Mouse (Mus musculus): ENCODE results near the gene Mnat1. TPM values are rescaled to one million over a fixed set of nuclear protein-coding genes. Genes with fewer than 3 reads are reported as not detected.

Mnat1 gene
- polyA plus RNA-seq, 1 experiment from 2014 or later, result 35.6 TPM

GRCm38 (mm10) chr12:73241960-73242359 is 118.4 kb downstream of the Mnat1 start:
- no peaks in the 10 kb centered on the region for H3K27me3 ChIP-seq
- H3K4me2 ChIP-seq (replicated peaks), result no peak overlapping the region
- ATAC-seq (ENCODE audit: insufficient number of reproducible peaks, low FRiP score, low TSS enrichment, low read depth), result peak; percentile 79
- H3K4me3 ChIP-seq (replicated peaks), result no peak overlapping the region
- H3K9ac ChIP-seq, result no peak overlapping the region
- H3K4me1 ChIP-seq, result peaks cover 9% of the 10 kb centered on the region; the same call in 1 of the 2 replicates
- WGBS, result 65% methylated on average over 10 of the region's 10 CpGs
- no peaks in the 10 kb centered on the region for H3K9me3 ChIP-seq (replicated peaks)
- H3K36me3 ChIP-seq, result no peaks in the 10 kb centered on the region
- no peak overlapping the region for H3K27ac ChIP-seq (replicated peaks)

- ATAC-seq (ENCODE audit: insufficient number of reproducible peaks, low FRiP score, low TSS enrichment, low read depth), result no peak
- Histone ChIP-seq H3K4me1 (peaks cover 9% of the 10 kb centered on the region; the same call in 1 of the 2 replicates), H3K9me3 (replicated peaks) (no peaks in the 10 kb centered on the region), H3K27me3 (no peaks in the 10 kb centered on the region), H3K27ac (replicated peaks) (peak overlapping the region; percentile 48; the same call in 1 of the 2 replicates), H3K9ac (no peak overlapping the region), H3K36me3 (no peaks in the 10 kb centered on the region), H3K4me2 (replicated peaks) (no peak overlapping the region), H3K4me3 (replicated peaks) (no peak overlapping the region)
- 50% methylated on average over 5 of the region's 5 CpGs for WGBS
These were observed 122.2 kb downstream of the Mnat1 start for GRCm38 (mm10) chr12:73245687-73246086.

- H3K4me3 ChIP-seq (replicated peaks), result no peak overlapping the region
- no peak for ATAC-seq (ENCODE audit: insufficient number of reproducible peaks, low FRiP score, low TSS enrichment, low read depth)
- H3K9me3 ChIP-seq (replicated peaks), result no peaks in the 10 kb centered on the region
- no peaks in the 10 kb centered on the region for H3K27me3 ChIP-seq
- H3K4me2 ChIP-seq (replicated peaks), result no peak overlapping the region
- no peak overlapping the region for H3K9ac ChIP-seq
- WGBS, result 29% methylated on average over 2 of the region's 2 CpGs
- H3K36me3 ChIP-seq, result no peaks in the 10 kb centered on the region
- H3K4me1 ChIP-seq, result no peaks in the 10 kb centered on the region
- peak overlapping the region; percentile 31; the same call in 1 of the 2 replicates for H3K27ac ChIP-seq (replicated peaks)
These were observed 131.5 kb downstream of the Mnat1 start for GRCm38 (mm10) chr12:73255006-73255405.

- ATAC-seq (ENCODE audit: insufficient number of reproducible peaks, low FRiP score, low TSS enrichment, low read depth), result no peak
- Histone ChIP-seq H3K4me3 (replicated peaks) (no peak overlapping the region), H3K4me2 (replicated peaks) (no peak overlapping the region), H3K9ac (no peak overlapping the region), H3K27ac (replicated peaks) (peak overlapping the region; percentile 48; the same call in 1 of the 2 replicates), H3K27me3 (no peaks in the 10 kb centered on the region), H3K9me3 (replicated peaks) (no peaks in the 10 kb centered on the region), H3K4me1 (no peaks in the 10 kb centered on the region), H3K36me3 (no peaks in the 10 kb centered on the region)
- 66% methylated on average over 6 of the region's 6 CpGs for WGBS
These were observed 135.8 kb downstream of the Mnat1 start for GRCm38 (mm10) chr12:73259269-73259668.

GRCm38 (mm10) chr12:73260339-73260738 is 136.8 kb downstream of the Mnat1 start:
- no peaks in the 10 kb centered on the region for H3K9me3 ChIP-seq (replicated peaks)
- H3K27me3 ChIP-seq, result no peaks in the 10 kb centered on the region
- H3K27ac ChIP-seq (replicated peaks), result no peak overlapping the region
- H3K4me3 ChIP-seq (replicated peaks), result no peak overlapping the region
- no peaks in the 10 kb centered on the region for H3K36me3 ChIP-seq
- no peak overlapping the region for H3K4me2 ChIP-seq (replicated peaks)
- H3K9ac ChIP-seq, result no peak overlapping the region
- WGBS, result 94% methylated on average over 1 of the region's 1 CpGs
- no peaks in the 10 kb centered on the region for H3K4me1 ChIP-seq
- ATAC-seq (ENCODE audit: insufficient number of reproducible peaks, low FRiP score, low TSS enrichment, low read depth), result no peak

- Histone ChIP-seq H3K9ac (no peak overlapping the region), H3K27ac (replicated peaks) (no peak overlapping the region), H3K4me3 (replicated peaks) (no peak overlapping the region), H3K4me1 (no peaks in the 10 kb centered on the region), H3K9me3 (replicated peaks) (no peaks in the 10 kb centered on the region), H3K36me3 (no peaks in the 10 kb centered on the region), H3K27me3 (no peaks in the 10 kb centered on the region), H3K4me2 (replicated peaks) (no peak overlapping the region)
- 59% methylated on average over 3 of the region's 3 CpGs for WGBS
- no peak for ATAC-seq (ENCODE audit: insufficient number of reproducible peaks, low FRiP score, low TSS enrichment, low read depth)
These were observed 142.0 kb downstream of the Mnat1 start for GRCm38 (mm10) chr12:73265381-73265978.

- H3K4me1 ChIP-seq, result no peaks in the 10 kb centered on the region
- H3K4me2 ChIP-seq (replicated peaks), result no peak overlapping the region
- no peak for ATAC-seq (ENCODE audit: insufficient number of reproducible peaks, low FRiP score, low TSS enrichment, low read depth)
- WGBS, result 79% methylated on average over 1 of the region's 1 CpGs
- H3K27me3 ChIP-seq, result no peaks in the 10 kb centered on the region
- no peaks in the 10 kb centered on the region for H3K9me3 ChIP-seq (replicated peaks)
- no peak overlapping the region for H3K9ac ChIP-seq
- H3K4me3 ChIP-seq (replicated peaks), result no peak overlapping the region
- H3K27ac ChIP-seq (replicated peaks), result no peak overlapping the region
- no peaks in the 10 kb centered on the region for H3K36me3 ChIP-seq
These were observed 143.1 kb downstream of the Mnat1 start for GRCm38 (mm10) chr12:73266597-73266996.

- Histone ChIP-seq H3K4me3 (replicated peaks) (no peak overlapping the region), H3K27ac (replicated peaks) (no peak overlapping the region), H3K4me1 (no peaks in the 10 kb centered on the region), H3K27me3 (no peaks in the 10 kb centered on the region), H3K36me3 (no peaks in the 10 kb centered on the region), H3K9ac (no peak overlapping the region), H3K4me2 (replicated peaks) (no peak overlapping the region), H3K9me3 (replicated peaks) (no peaks in the 10 kb centered on the region)
- WGBS, result 83% methylated on average over 1 of the region's 1 CpGs
- ATAC-seq (ENCODE audit: insufficient number of reproducible peaks, low FRiP score, low TSS enrichment, low read depth), result no peak
These were observed 145.0 kb downstream of the Mnat1 start for GRCm38 (mm10) chr12:73268497-73268896.

- 74% methylated on average over 3 of the region's 3 CpGs for WGBS
These were observed 146.0 kb downstream of the Mnat1 start for GRCm38 (mm10) chr12:73269531-73269930.

GRCm38 (mm10) chr12:73269933-73270332 is 146.4 kb downstream of the Mnat1 start:
- no peak overlapping the region for H3K4me2 ChIP-seq (replicated peaks)
- no peak overlapping the region for H3K4me3 ChIP-seq (replicated peaks)
- no peaks in the 10 kb centered on the region for H3K9me3 ChIP-seq (replicated peaks)
- no peak overlapping the region for H3K9ac ChIP-seq
- 51% methylated on average over 4 of the region's 4 CpGs for WGBS
- H3K27ac ChIP-seq (replicated peaks), result no peak overlapping the region
- H3K36me3 ChIP-seq, result peaks cover 10% of the 10 kb centered on the region
- no peak for ATAC-seq (ENCODE audit: insufficient number of reproducible peaks, low FRiP score, low TSS enrichment, low read depth)
- H3K4me1 ChIP-seq, result no peaks in the 10 kb centered on the region
- H3K27me3 ChIP-seq, result no peaks in the 10 kb centered on the region

More at GRCm38 (mm10) chr12:73269531-73269930, 146.0 kb downstream of the Mnat1 start:
- Histone ChIP-seq H3K4me2 (replicated peaks) (no peak overlapping the region), H3K4me3 (replicated peaks) (no peak overlapping the region), H3K9ac (no peak overlapping the region), H3K9me3 (replicated peaks) (no peaks in the 10 kb centered on the region), H3K36me3 (peaks cover 6% of the 10 kb centered on the region; the same call in 1 of the 2 replicates), H3K27ac (replicated peaks) (no peak overlapping the region), H3K27me3 (no peaks in the 10 kb centered on the region), H3K4me1 (no peaks in the 10 kb centered on the region)
- ATAC-seq (ENCODE audit: insufficient number of reproducible peaks, low FRiP score, low TSS enrichment, low read depth), result no peak

- Histone ChIP-seq H3K4me3 (replicated peaks) (no peak overlapping the region), H3K27me3 (no peaks in the 10 kb centered on the region), H3K9me3 (replicated peaks) (peaks cover 4% of the 10 kb centered on the region; the same call in 1 of the 2 replicates), H3K27ac (replicated peaks) (no peak overlapping the region), H3K9ac (no peak overlapping the region), H3K36me3 (peaks cover 30% of the 10 kb centered on the region), H3K4me2 (replicated peaks) (no peak overlapping the region), H3K4me1 (no peaks in the 10 kb centered on the region)
- ATAC-seq (ENCODE audit: insufficient number of reproducible peaks, low FRiP score, low TSS enrichment, low read depth), result no peak
- 91% methylated on average over 3 of the region's 3 CpGs for WGBS
These were observed 151.4 kb downstream of the Mnat1 start for GRCm38 (mm10) chr12:73274921-73275320.
